Mouse (Mus musculus) heart, postnatal 0 days (tissue): ENCODE results near the gene Cdyl2.

Experiments
- CTCF ChIP-seq: IDR thresholded peaks from 2 replicates; pipeline ENCODE4 v1.5.1; 2016; ENCODE audit warnings: antibody characterized with exemption, control low read depth, low read depth
- EP300 ChIP-seq: IDR thresholded peaks from 2 replicates; pipeline ENCODE4 v1.6.1; 2016; ENCODE audit warnings: antibody characterized with exemption, low read depth

- TF ChIP-seq CTCF = no peak
- TF ChIP-seq EP300 = no peak
Observed at GRCm38 (mm10) chr8:116652949-116653348, 79.8 kb downstream of the Cdyl2 start.
